Mouse (Mus musculus) forebrain, embryonic 10.5 days (tissue): Measurements from ENCODE around the gene 5730455P16Rik. TPM values are rescaled to one million over a fixed set of nuclear protein-coding genes. Genes with fewer than 3 reads are reported as not detected.

Source experiments
- DNase-seq: peaks from one replicate; pipeline ENCODE4 v3.0.0-alpha.2; 2017; ENCODE audit warnings: low spot score; ENCODE audit errors: extremely low spot score
- H3K27ac ChIP-seq: fragments of 300-500 bp; sonication (generic); 2 replicates; pipeline ENCODE4 v1.5.1; 2016; ENCODE audit warnings: mild to moderate bottlenecking
- H3K27me3 ChIP-seq: fragments of 300-500 bp; sonication (generic); 2 replicates; pipeline ENCODE4 v1.6.1; 2016; ENCODE audit warnings: mild to moderate bottlenecking; ENCODE audit not compliant: poor library complexity, severe bottlenecking
- H3K36me3 ChIP-seq: fragments of 300-500 bp; sonication (generic); replicated peaks from 2 replicates; pipeline ENCODE4 v1.6.1; 2016; ENCODE audit warnings: mild to moderate bottlenecking, moderate library complexity
- H3K4me1 ChIP-seq: fragments of 300-500 bp; sonication (generic); 2 replicates; pipeline ENCODE4 v1.6.1; 2016
- H3K4me3 ChIP-seq: fragments of 300-500 bp; sonication (generic); 2 replicates; pipeline ENCODE4 v1.5.1; 2016; ENCODE audit warnings: mild to moderate bottlenecking, moderate library complexity
- H3K9me3 ChIP-seq: fragments of 300-500 bp; sonication (generic); 2 replicates; pipeline ENCODE4 v1.6.1; 2016; ENCODE audit warnings: mild to moderate bottlenecking, moderate library complexity
- WGBS: fragments of 180-500 bp; shearing (Covaris S2); methylation state at CpG from one replicate; pipeline ENCODE4 v1.1.7; 2016; 5-methylcytosine and 5-hydroxymethylcytosine counted together
- polyA plus RNA-seq: library from polyadenylated mRNA; unstranded; fragments of >200 nt; fragmentation: Nextera tagmentation; extraction: Ambion mirVana; gene quantifications from 2 replicates; pipeline ENCODE4 v1.2.1, GENCODE M21; 2016

5730455P16Rik gene
- polyA plus RNA-seq, 1 experiment from 2014 or later, result 29.4 TPM

- Histone ChIP-seq H3K4me1 (no peaks in the 10 kb centered on the region), H3K27me3 (no peaks in the 10 kb centered on the region), H3K27ac (no peak overlapping the region), H3K9me3 (no peaks in the 10 kb centered on the region), H3K36me3 (no peaks in the 10 kb centered on the region), H3K4me3 (no peak overlapping the region)
- 78% methylated on average over 5 of the region's 5 CpGs for WGBS
- DNase-seq, result peak; percentile 79
Observed at GRCm38 (mm10) chr11:80351832-80352430, 25.9 kb downstream of the 5730455P16Rik start.

- no peak for DNase-seq
- Histone ChIP-seq H3K27ac (peak overlapping the region; percentile 44; the same call in 1 of the 2 replicates), H3K4me1 (peaks cover 26% of the 10 kb centered on the region), H3K4me3 (no peak overlapping the region), H3K27me3 (no peaks in the 10 kb centered on the region), H3K9me3 (no peaks in the 10 kb centered on the region), H3K36me3 (no peaks in the 10 kb centered on the region)
- 12% methylated on average over 2 of the region's 2 CpGs for WGBS
Observed at GRCm38 (mm10) chr11:80342482-80342881, 35.4 kb downstream of the 5730455P16Rik start.

- no peaks in the 10 kb centered on the region for H3K9me3 ChIP-seq
- H3K36me3 ChIP-seq, result no peaks in the 10 kb centered on the region
- H3K27me3 ChIP-seq, result peaks cover 31% of the 10 kb centered on the region
- DNase-seq, result no peak
- no peak overlapping the region for H3K4me3 ChIP-seq
- peak overlapping the region; percentile 73 for H3K27ac ChIP-seq
- peaks cover 44% of the 10 kb centered on the region for H3K4me1 ChIP-seq
- WGBS, result 15% methylated on average over 6 of the region's 6 CpGs
Observed at GRCm38 (mm10) chr11:80336351-80336730, 41.5 kb downstream of the 5730455P16Rik start.

GRCm38 (mm10) chr11:80335609-80336350, 42.1 kb downstream of the 5730455P16Rik start:
- H3K9me3 ChIP-seq, result no peaks in the 10 kb centered on the region
- 3% methylated on average over 7 of the region's 7 CpGs for WGBS
- peak overlapping the region; percentile 11 for H3K4me3 ChIP-seq
- DNase-seq, result peak; percentile 80
- H3K27ac ChIP-seq, result peak overlapping the region; percentile 73
- peaks cover 31% of the 10 kb centered on the region for H3K27me3 ChIP-seq
- no peaks in the 10 kb centered on the region for H3K36me3 ChIP-seq
- peaks cover 47% of the 10 kb centered on the region for H3K4me1 ChIP-seq

DNA sequence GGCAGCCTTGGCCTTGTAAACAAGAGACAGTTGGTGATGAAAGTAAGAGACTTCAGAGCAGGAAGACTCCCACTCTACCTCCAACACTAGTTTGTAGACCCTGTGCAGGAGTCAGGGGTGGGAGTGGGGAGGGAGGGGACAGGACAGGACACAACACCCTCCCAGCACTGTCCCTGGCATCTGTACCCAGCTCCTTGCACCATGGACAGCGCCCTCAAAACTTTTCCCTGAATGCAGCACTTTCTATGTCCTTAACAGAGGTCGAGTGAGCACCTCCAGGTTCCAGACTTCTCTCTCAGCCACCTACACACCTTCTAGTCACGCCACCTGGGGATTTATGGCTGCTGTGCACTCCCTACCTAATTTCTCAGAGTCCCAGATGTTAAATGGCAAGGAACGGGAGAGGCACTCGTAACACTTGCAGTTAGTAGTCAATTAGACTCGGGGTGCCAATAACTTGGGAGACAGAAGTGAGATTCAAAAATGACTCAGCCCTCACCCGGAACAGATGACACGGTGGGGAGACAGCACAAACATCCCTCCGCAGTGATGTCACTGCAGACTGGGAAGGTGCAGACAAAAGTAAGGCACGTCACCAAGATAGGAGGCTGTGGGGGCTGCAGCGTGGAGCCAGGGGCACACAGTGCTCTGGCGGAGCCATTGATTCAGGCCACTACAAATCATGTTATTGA, 45.0 kb downstream of the 5730455P16Rik start:
- no peaks in the 10 kb centered on the region for H3K36me3 ChIP-seq
- H3K27ac ChIP-seq, result no peak overlapping the region
- peaks cover 41% of the 10 kb centered on the region for H3K4me1 ChIP-seq
- WGBS, result 72% methylated on average over 12 of the region's 12 CpGs
- no peaks in the 10 kb centered on the region for H3K9me3 ChIP-seq
- no peak overlapping the region for H3K4me3 ChIP-seq
- no peak for DNase-seq
- peaks cover 31% of the 10 kb centered on the region for H3K27me3 ChIP-seq

- no peak overlapping the region for H3K4me3 ChIP-seq
- no peak for DNase-seq
- H3K27ac ChIP-seq, result no peak overlapping the region
- no peaks in the 10 kb centered on the region for H3K9me3 ChIP-seq
- H3K4me1 ChIP-seq, result peaks cover 23% of the 10 kb centered on the region
- H3K36me3 ChIP-seq, result no peaks in the 10 kb centered on the region
- 88% methylated on average over 6 of the region's 6 CpGs for WGBS
- no peaks in the 10 kb centered on the region for H3K27me3 ChIP-seq
Observed at GRCm38 (mm10) chr11:80324636-80325035, 53.2 kb downstream of the 5730455P16Rik start.

GRCm38 (mm10) chr11:80323255-80323654, 54.6 kb downstream of the 5730455P16Rik start:
- Histone ChIP-seq H3K36me3 (no peaks in the 10 kb centered on the region), H3K4me1 (peaks cover 32% of the 10 kb centered on the region), H3K9me3 (no peaks in the 10 kb centered on the region), H3K27me3 (no peaks in the 10 kb centered on the region), H3K4me3 (no peak overlapping the region), H3K27ac (0 out of 2 replicates have a peak overlapping the region, but pooled peaks have one; percentile 48)
- WGBS, result 62% methylated on average over 13 of the region's 13 CpGs
- DNase-seq, result no peak

GRCm38 (mm10) chr11:80315743-80316639, 61.8 kb downstream of the 5730455P16Rik start:
- Histone ChIP-seq H3K9me3 (no peaks in the 10 kb centered on the region), H3K4me1 (peaks cover 66% of the 10 kb centered on the region), H3K27ac (peak overlapping the region; percentile 76), H3K36me3 (no peaks in the 10 kb centered on the region), H3K4me3 (no peak overlapping the region), H3K27me3 (peaks cover 21% of the 10 kb centered on the region)
- DNase-seq, result no peak
- WGBS, result 46% methylated on average over 10 of the region's 10 CpGs

DNA sequence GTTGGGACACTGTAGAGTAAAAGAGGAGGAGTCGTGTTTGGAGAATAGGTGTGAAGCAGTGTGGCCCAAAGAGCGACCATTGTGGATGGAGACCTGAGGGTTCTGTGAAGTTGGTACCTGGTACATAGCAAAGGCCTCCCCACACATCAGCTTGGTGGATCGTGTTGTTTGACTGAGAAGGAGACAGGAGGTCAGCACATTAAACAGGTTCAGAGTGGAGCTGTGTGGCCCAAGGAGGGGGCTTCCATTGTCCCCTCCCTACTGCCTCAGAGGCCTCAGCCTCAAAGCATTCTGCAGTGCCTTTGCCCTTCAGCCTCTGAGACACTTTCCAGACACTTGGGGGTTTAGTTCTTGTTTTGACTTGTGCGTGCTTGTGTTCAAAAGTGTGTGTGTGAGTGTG, 63.9 kb downstream of the 5730455P16Rik start:
- Histone ChIP-seq H3K4me3 (no peak overlapping the region), H3K9me3 (no peaks in the 10 kb centered on the region), H3K4me1 (peaks cover 76% of the 10 kb centered on the region), H3K36me3 (no peaks in the 10 kb centered on the region), H3K27me3 (peaks cover 27% of the 10 kb centered on the region), H3K27ac (peak overlapping the region; percentile 44; the same call in 1 of the 2 replicates)
- 83% methylated on average over 4 of the region's 4 CpGs for WGBS
- no peak for DNase-seq

GRCm38 (mm10) chr11:80313462-80313861, 64.4 kb downstream of the 5730455P16Rik start:
- WGBS, result 72% methylated on average over 1 of the region's 1 CpGs
- H3K4me1 ChIP-seq, result peaks cover 76% of the 10 kb centered on the region

DNA sequence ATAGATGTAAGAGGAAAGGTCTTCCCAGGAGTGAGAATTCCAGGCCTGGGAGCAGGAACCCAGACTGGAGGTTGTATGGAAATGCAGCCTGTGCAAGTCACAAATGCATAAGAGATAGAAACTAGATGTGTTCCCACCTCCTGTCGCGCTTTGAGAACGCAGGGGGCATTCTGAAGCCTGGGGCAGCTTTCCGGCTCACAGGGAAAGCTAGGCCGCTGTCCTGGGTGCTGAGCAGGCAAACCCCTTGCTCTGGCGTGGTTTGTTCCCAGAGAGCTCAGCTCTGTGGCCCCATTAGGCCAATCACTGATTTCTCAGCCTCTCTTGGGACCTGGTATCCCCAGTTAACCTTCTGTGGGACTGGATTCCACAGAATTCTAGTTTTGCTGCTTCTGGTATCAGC, 65.3 kb downstream of the 5730455P16Rik start:
- no peaks in the 10 kb centered on the region for H3K36me3 ChIP-seq
- H3K4me3 ChIP-seq, result no peak overlapping the region
- 5% methylated on average over 6 of the region's 6 CpGs for WGBS
- H3K9me3 ChIP-seq, result no peaks in the 10 kb centered on the region
- H3K27me3 ChIP-seq, result peaks cover 27% of the 10 kb centered on the region
- DNase-seq, result no peak
- H3K4me1 ChIP-seq, result peaks cover 71% of the 10 kb centered on the region
- H3K27ac ChIP-seq, result peak overlapping the region; percentile 64

More at GRCm38 (mm10) chr11:80313462-80313861, 64.4 kb downstream of the 5730455P16Rik start:
- no peaks in the 10 kb centered on the region for H3K36me3 ChIP-seq
- no peaks in the 10 kb centered on the region for H3K9me3 ChIP-seq
- H3K4me3 ChIP-seq, result no peak overlapping the region
- no peak for DNase-seq
- peaks cover 27% of the 10 kb centered on the region for H3K27me3 ChIP-seq
- peak overlapping the region; percentile 64; the same call in 1 of the 2 replicates for H3K27ac ChIP-seq

DNA sequence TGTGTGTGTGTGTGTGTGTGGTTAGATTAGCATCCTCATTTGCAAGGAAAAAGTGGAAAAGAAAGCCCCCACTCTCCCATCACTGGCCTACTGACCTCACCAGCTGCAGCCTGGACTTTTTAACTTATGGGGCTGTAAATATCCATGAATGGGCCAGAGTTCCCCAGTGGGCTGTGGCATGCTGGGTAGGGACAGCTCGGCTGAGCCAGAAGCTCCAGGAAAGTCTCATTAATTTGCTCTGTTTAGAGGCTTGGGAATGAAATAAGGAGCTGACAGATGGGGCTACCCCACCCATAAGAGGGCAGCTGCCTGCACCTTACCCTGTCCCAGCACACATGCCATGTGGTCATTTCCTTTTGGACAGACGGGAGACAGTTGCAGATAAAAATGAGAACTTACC, 65.8 kb downstream of the 5730455P16Rik start:
- Histone ChIP-seq H3K9me3 (no peaks in the 10 kb centered on the region), H3K4me3 (no peak overlapping the region), H3K27me3 (peaks cover 27% of the 10 kb centered on the region), H3K4me1 (peaks cover 71% of the 10 kb centered on the region), H3K36me3 (no peaks in the 10 kb centered on the region), H3K27ac (peak overlapping the region; percentile 64)
- WGBS, result 53% methylated on average over 2 of the region's 2 CpGs
- DNase-seq, result no peak
